Mouse (Mus musculus): Measurements from ENCODE around the gene Ehhadh.

The Ehhadh gene

DNA sequence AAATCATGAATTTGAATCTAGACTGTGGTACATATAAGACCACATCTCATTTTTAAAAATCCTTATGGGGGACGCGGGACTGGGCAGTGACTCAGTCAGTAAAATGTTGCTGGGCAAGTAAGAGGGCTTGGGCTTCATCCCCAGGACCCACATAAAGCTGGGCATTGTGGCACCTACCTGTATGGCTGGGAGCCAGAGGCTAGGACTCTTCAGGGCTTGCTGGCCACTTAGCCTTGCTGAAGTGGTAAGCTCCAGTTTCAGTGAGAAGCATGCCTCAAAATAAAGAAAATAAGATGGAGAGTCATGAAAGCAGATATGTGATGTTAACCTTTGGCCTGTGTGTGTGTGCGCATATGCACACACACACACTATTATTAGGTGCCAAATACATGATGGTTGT is 60.2 kb downstream of the Ehhadh start:
- no peak for DNase-seq

DNA sequence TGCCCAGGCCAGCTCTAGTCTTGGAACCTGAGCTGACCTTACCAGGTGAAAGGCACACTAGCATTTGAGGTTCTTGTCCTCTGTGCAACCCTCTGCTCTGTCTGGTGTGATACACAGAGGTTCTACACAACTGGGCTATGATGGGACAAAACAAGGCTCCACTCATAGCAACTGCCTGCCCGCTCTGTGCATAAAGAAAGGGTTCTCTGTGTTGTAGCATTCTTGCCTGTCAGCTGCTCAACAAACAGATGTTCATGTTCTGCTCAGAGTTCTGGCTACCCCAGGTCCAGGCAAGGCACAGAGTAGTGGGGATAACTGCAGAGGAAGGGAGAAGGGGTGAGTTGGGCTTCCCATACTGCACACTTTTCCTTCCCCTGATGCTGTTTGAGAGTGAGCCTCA is 63.3 kb downstream of the Ehhadh start:
- no peak for DNase-seq

DNA sequence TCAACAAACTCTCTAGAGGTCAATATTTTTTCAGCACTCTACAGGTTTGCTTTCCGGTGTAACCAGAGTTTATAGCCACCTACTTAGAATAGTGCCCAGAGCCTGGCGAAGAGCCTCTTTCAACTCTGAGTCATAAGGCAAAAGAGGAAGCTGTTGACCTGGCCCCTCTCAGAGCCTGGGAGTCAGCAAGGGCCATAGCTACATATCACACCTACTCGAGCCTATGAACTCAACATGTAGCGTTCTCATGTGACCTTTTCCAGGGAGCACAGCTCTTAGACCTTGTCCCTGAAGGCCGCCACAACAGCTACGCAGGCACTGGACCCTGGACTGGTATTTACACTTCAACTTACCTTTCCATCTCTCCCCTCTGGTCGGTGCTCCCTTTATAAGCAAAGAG is 67.8 kb downstream of the Ehhadh start:
- DNase-seq, result no peak

DNA sequence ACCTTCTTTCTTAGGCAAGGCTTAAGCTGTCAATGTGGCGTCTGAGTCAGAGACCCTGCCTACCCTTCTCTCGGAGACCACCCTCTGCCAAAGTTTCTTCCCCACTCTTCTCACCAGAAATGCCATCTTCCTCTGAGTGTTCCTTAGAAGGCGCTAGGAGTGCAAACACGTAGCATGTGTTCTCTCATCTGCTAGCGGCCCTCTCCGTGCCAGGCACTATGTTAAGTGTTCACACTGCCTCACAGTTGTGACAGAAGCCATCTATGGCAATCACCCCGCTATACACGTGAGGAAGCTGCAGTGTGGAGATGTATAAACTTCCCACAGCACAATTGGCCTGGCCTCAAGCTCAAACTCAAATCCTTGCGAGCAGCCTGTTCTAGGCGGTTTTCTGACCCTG is 73.1 kb downstream of the Ehhadh start:
- DNase-seq, result no peak

All from liver (tissue).